Mouse (Mus musculus) lung, postnatal 0 days (tissue): ENCODE measurements around the gene Rhox7a. TPM values are rescaled to one million over a fixed set of nuclear protein-coding genes. Genes with fewer than 3 reads are reported as not detected.

Experiments
- ATAC-seq: fragments of 200-750 bp; cut with Nextera tagmentation; 2 replicates; pipeline ENCODE4 v1.8.0; 2017; ENCODE audit warnings: moderate library complexity
- DNase-seq: peaks from one replicate; pipeline ENCODE4 v3.0.0-alpha.2; 2016; ENCODE audit warnings: low spot score
- H3K27ac ChIP-seq: fragments of 300-500 bp; sonication (generic); 2 replicates; pipeline ENCODE4 v1.5.1; 2014; ENCODE audit warnings: antibody characterized with exemption, mild to moderate bottlenecking, low read length, mixed read lengths
- H3K27me3 ChIP-seq: fragments of 300-500 bp; sonication (generic); replicated peaks from 2 replicates; pipeline ENCODE4 v1.6.1; 2014; ENCODE audit warnings: low read length, mixed read lengths; ENCODE audit not compliant: insufficient read depth
- H3K36me3 ChIP-seq: fragments of 300-500 bp; sonication (generic); 2 replicates; pipeline ENCODE4 v1.6.1; 2014; ENCODE audit warnings: low read length, mixed read lengths; ENCODE audit not compliant: insufficient read depth
- H3K4me1 ChIP-seq: fragments of 300-500 bp; sonication (generic); 2 replicates; pipeline ENCODE4 v1.6.1; 2014; ENCODE audit warnings: antibody characterized with exemption, low read depth, low read length, mixed read lengths; ENCODE audit not compliant: insufficient read depth
- H3K4me2 ChIP-seq: fragments of 300-500 bp; sonication (generic); replicated peaks from 2 replicates; pipeline ENCODE4 v1.6.1; 2014; ENCODE audit warnings: low read depth, mild to moderate bottlenecking, low read length, moderate library complexity, mixed read lengths
- H3K4me3 ChIP-seq: fragments of 300-500 bp; sonication (generic); 2 replicates; pipeline ENCODE4 v1.5.1; 2014; ENCODE audit warnings: low read depth, low read length
- H3K9ac ChIP-seq: fragments of 300-500 bp; sonication (generic); replicated peaks from 2 replicates; pipeline ENCODE4 v1.6.1; 2014; ENCODE audit warnings: low read depth, mild to moderate bottlenecking
- H3K9me3 ChIP-seq: fragments of 300-500 bp; sonication (generic); 2 replicates; pipeline ENCODE4 v1.6.1; 2016; ENCODE audit warnings: low read length, mixed read lengths
- CTCF ChIP-seq: IDR thresholded peaks from 2 replicates; pipeline ENCODE4 v1.5.1; 2016; ENCODE audit warnings: antibody characterized with exemption, mild to moderate bottlenecking
- EP300 ChIP-seq: IDR thresholded peaks from 2 replicates; pipeline ENCODE4 v1.6.1; 2016; ENCODE audit warnings: antibody characterized with exemption, mild to moderate bottlenecking, control low read depth
- WGBS: fragments of 180-500 bp; shearing (Covaris S2); extraction: QIAGEN DNeasy Blood & Tissue Kit; methylation state at CpG from one replicate; pipeline ENCODE4 v1.1.7; 2014; 5-methylcytosine and 5-hydroxymethylcytosine counted together
- polyA plus RNA-seq: library from polyadenylated mRNA; unstranded; fragments of >200 nt; fragmentation: Nextera tagmentation; extraction: Ambion mirVana; gene quantifications from 2 replicates; pipeline ENCODE4 v1.2.1, GENCODE M21; 2015

The Rhox7a gene
- polyA plus RNA-seq, 1 experiment from 2014 or later = not detected

- Histone ChIP-seq H3K4me2 (no peak overlapping the region), H3K4me1 (no peaks in the 10 kb centered on the region), H3K9ac (no peak overlapping the region), H3K4me3 (no peak overlapping the region), H3K27ac (no peak overlapping the region), H3K9me3 (no peaks in the 10 kb centered on the region), H3K27me3 (no peaks in the 10 kb centered on the region), H3K36me3 (no peaks in the 10 kb centered on the region)
- ATAC-seq = no peak
- DNase-seq = no peak
- 91% methylated on average over 2 of the region's 2 CpGs for WGBS
- no peak for TF ChIP-seq EP300
- TF ChIP-seq CTCF = no peak
Measured at GRCm38 (mm10) chrX:37871641-37872040, 40.2 kb downstream of the Rhox7a start.

GRCm38 (mm10) chrX:37878844-37879243, 47.4 kb downstream of the Rhox7a start, which contains the start of gene Rhox8:
Rhox8 (minus strand) TSS chrX:37878944.
- ATAC-seq = no peak
- WGBS = 68% methylated on average over 4 of the region's 4 CpGs

More at GRCm38 (mm10) chrX:37878844-37879243, 47.4 kb downstream of the Rhox7a start, which contains the start of gene Rhox8:
- no peaks in the 10 kb centered on the region for H3K9me3 ChIP-seq
- H3K27ac ChIP-seq = no peak within 1 kb of the TSS
- H3K4me1 ChIP-seq = no peaks in the 10 kb centered on the region
- H3K4me2 ChIP-seq = no peak within 1 kb of the TSS
- H3K4me3 ChIP-seq = no peak within 1 kb of the TSS
- H3K9ac ChIP-seq = no peak within 1 kb of the TSS
- H3K27me3 ChIP-seq = no peaks in the 10 kb centered on the region
- no peak for DNase-seq
- no peaks in the 10 kb centered on the region for H3K36me3 ChIP-seq
- TF ChIP-seq CTCF = no peak

Other genes with a start within 250 kb of the Rhox7a start
- not detected in 2 replicates for gene Rhox4f, start 224.0 kb upstream of the Rhox7a start, polyA plus RNA-seq
- gene Rhox3g, start 203.1 kb upstream of the Rhox7a start, polyA plus RNA-seq = not detected in 2 replicates
- not detected in 2 replicates for gene Rhox2g, start 188.2 kb upstream of the Rhox7a start, polyA plus RNA-seq
- not detected in 2 replicates for gene Rhox4g, start 180.4 kb upstream of the Rhox7a start, polyA plus RNA-seq
- gene Rhox3h, start 162.9 kb upstream of the Rhox7a start, polyA plus RNA-seq = not detected in 2 replicates
- not detected in 2 replicates for gene Rhox2h, start 158.4 kb upstream of the Rhox7a start, polyA plus RNA-seq
- 1.1 and 1.5 TPM in 2 replicates for gene Rhox5, start 26.8 kb upstream of the Rhox7a start, polyA plus RNA-seq
- not detected in 2 replicates for gene Rhox6, start 4.8 kb upstream of the Rhox7a start, polyA plus RNA-seq
- gene Rhox8, start 47.3 kb downstream of the Rhox7a start, polyA plus RNA-seq = not detected in 2 replicates
- not detected in 2 replicates for gene Rhox7b, start 65.5 kb downstream of the Rhox7a start, polyA plus RNA-seq
- gene Rhox9, start 70.1 kb downstream of the Rhox7a start, polyA plus RNA-seq = not detected in 2 replicates
- not detected in 2 replicates for gene Btg1-ps1, start 187.1 kb downstream of the Rhox7a start, polyA plus RNA-seq
- gene Btg1-ps2, start 211.4 kb downstream of the Rhox7a start, polyA plus RNA-seq = not detected in 2 replicates
- not detected in 2 replicates for gene Rhox10, start 234.8 kb downstream of the Rhox7a start, polyA plus RNA-seq